Mouse (Mus musculus) limb, embryonic 14.5 days (tissue): ENCODE measurements at regions not wholly inside any gene's neighbourhood (a gene's known extent, or its start where the extent isn't known, plus 50 kb on each side); places are given as distances from the start of the nearest gene placed in this dataset.

Source experiments
- ATAC-seq: fragments of 200-750 bp; cut with Nextera tagmentation; 2 replicates; pipeline ENCODE4 v1.8.0; 2017; ENCODE audit warnings: low read depth, moderate number of reproducible peaks, moderate TSS enrichment; ENCODE audit not compliant: low FRiP score
- DNase-seq: peaks from one replicate; pipeline ENCODE4 v3.0.0-alpha.2; 2015; ENCODE audit warnings: low spot score
- H3K27ac ChIP-seq: fragments of 300-500 bp; sonication (generic); replicated peaks from 2 replicates; pipeline ENCODE4 v1.5.1; 2014; ENCODE audit warnings: low read depth, mild to moderate bottlenecking, low read length, moderate library complexity, mixed read lengths
- H3K27me3 ChIP-seq: fragments of 300-500 bp; sonication (generic); 2 replicates; pipeline ENCODE4 v1.6.1; 2014; ENCODE audit warnings: low read length, mixed read lengths; ENCODE audit not compliant: control insufficient read depth, insufficient read depth
- H3K36me3 ChIP-seq: fragments of 300-500 bp; sonication (generic); 2 replicates; pipeline ENCODE4 v1.6.1; 2014; ENCODE audit warnings: mild to moderate bottlenecking, low read length, moderate library complexity, mixed read lengths; ENCODE audit not compliant: control insufficient read depth, insufficient read depth
- H3K4me1 ChIP-seq: fragments of 300-500 bp; sonication (generic); 2 replicates; pipeline ENCODE4 v1.6.1; 2014; ENCODE audit warnings: antibody characterized with exemption, low read length, mixed read lengths; ENCODE audit not compliant: control insufficient read depth, insufficient read depth
- H3K4me2 ChIP-seq: fragments of 300-500 bp; sonication (generic); replicated peaks from 2 replicates; pipeline ENCODE4 v1.6.1; 2014; ENCODE audit warnings: low read depth, mild to moderate bottlenecking, low read length, moderate library complexity; ENCODE audit not compliant: severe bottlenecking
- H3K4me3 ChIP-seq: fragments of 300-500 bp; sonication (generic); replicated peaks from 2 replicates; pipeline ENCODE4 v1.5.1; 2014; ENCODE audit warnings: low read length
- H3K9ac ChIP-seq: fragments of 300-500 bp; sonication (generic); 2 replicates; pipeline ENCODE4 v1.6.1; 2014; ENCODE audit warnings: mild to moderate bottlenecking, low read depth, low read length, moderate library complexity; ENCODE audit not compliant: severe bottlenecking
- H3K9me3 ChIP-seq: fragments of 300-500 bp; sonication (generic); 2 replicates; pipeline ENCODE4 v1.6.1; 2016; ENCODE audit warnings: low read length; ENCODE audit not compliant: control insufficient read depth
- POLR2A ChIP-seq: fragments of 200-500 bp; IDR thresholded peaks from 2 replicates; pipeline ENCODE4 v1.8.0; 2012; ENCODE audit warnings: inconsistent platforms, mild to moderate bottlenecking, moderate library complexity, borderline replicate concordance; ENCODE audit not compliant: insufficient read depth, insufficient read length; ENCODE audit errors: extremely low read depth
- WGBS: fragments of 180-500 bp; shearing (Covaris S2); extraction: QIAGEN DNeasy Blood & Tissue Kit; methylation state at CpG from one replicate; pipeline ENCODE4 v1.1.7; 2014; 5-methylcytosine and 5-hydroxymethylcytosine counted together

DNA sequence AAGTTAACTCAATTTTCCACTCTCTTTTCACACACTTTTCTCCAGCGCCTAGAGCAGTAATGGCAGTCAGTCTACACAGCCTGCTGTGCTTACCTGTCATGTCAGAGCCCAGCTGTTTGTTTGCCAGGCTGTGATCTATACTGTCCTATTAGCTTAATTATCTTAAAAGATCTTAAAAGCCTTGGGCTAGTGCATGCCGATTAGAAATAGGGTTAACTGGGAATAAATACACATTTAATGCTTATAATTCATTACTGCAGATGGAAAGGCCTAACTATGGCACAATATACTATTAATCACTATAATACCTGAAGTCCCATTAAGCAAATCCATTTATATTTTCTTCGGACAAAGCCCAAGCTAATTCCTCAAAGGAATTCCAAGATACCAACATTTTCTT, 523.6 kb upstream of the Adamts16 start:
- H3K4me2 ChIP-seq: no peak overlapping the region
- TF ChIP-seq POLR2A: no peak
- H3K9ac ChIP-seq: no peak overlapping the region
- H3K4me3 ChIP-seq: no peak overlapping the region
- no peaks in the 10 kb centered on the region for H3K4me1 ChIP-seq
- no peak for DNase-seq
- no peak for ATAC-seq
- H3K27me3 ChIP-seq: no peaks in the 10 kb centered on the region
- no peak overlapping the region for H3K27ac ChIP-seq
- no peaks in the 10 kb centered on the region for H3K36me3 ChIP-seq
- no peaks in the 10 kb centered on the region for H3K9me3 ChIP-seq
- 64% methylated on average over 3 of the region's 3 CpGs for WGBS

GRCm38 (mm10) chr13:71362311-71362710, 520.7 kb upstream of the Adamts16 start:
- Histone ChIP-seq H3K27ac (no peak overlapping the region), H3K4me3 (no peak overlapping the region), H3K36me3 (no peaks in the 10 kb centered on the region), H3K9me3 (no peaks in the 10 kb centered on the region), H3K9ac (no peak overlapping the region), H3K4me1 (no peaks in the 10 kb centered on the region), H3K4me2 (no peak overlapping the region), H3K27me3 (no peaks in the 10 kb centered on the region)
- DNase-seq (no peak), ATAC-seq (no peak)
- no peak for TF ChIP-seq POLR2A
- WGBS: 73% methylated on average over 5 of the region's 5 CpGs

DNA sequence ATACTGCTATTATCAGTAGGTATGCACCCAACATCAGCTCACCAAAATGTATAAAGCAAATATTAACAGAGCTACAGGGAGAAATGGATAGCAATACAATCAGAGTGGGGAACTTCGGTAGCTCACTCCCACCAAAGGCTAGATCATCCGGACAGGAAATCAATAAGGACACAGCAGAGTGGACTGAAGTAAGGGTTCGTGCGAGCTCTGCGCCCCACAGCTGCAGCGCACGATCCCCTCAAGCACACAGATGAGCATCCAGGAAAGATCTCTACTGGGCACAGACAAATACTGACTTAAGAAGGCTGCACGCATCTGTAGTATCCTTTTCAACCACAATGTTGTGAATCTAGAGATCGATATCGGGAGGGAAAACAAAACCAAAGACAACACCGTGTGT, 517.5 kb upstream of the Adamts16 start:
- ATAC-seq (no peak), DNase-seq (no peak)
- Histone ChIP-seq H3K4me1 (no peaks in the 10 kb centered on the region), H3K4me2 (no peak overlapping the region), H3K4me3 (no peak overlapping the region), H3K9me3 (no peaks in the 10 kb centered on the region), H3K36me3 (no peaks in the 10 kb centered on the region), H3K27ac (no peak overlapping the region), H3K9ac (no peak overlapping the region), H3K27me3 (no peaks in the 10 kb centered on the region)
- TF ChIP-seq POLR2A: no peak
- WGBS: 85% methylated on average over 11 of the region's 11 CpGs

DNA sequence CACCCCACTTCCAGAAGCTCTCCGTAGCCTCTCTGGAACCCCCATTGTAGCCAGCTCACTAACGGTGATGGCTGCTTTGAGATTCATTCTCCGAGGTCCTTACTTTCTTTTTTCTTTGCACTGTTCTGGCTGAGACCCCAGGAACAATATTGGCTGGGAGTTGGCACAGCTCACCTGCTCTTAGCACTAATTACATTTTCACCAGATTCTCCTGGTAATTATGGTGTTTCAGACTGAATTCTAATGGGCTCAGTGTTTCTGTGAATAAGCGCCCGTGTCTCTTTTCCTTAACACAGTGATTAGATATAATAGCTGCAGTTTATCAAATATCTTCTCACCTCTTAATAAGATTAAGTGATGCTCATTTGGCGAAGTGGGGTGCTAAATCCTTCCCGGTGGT, 509.2 kb upstream of the Adamts16 start:
- Histone ChIP-seq H3K4me3 (no peak overlapping the region), H3K9ac (no peak overlapping the region), H3K9me3 (no peaks in the 10 kb centered on the region), H3K4me2 (no peak overlapping the region), H3K27ac (no peak overlapping the region), H3K4me1 (no peaks in the 10 kb centered on the region), H3K36me3 (no peaks in the 10 kb centered on the region), H3K27me3 (no peaks in the 10 kb centered on the region)
- DNase-seq: no peak
- 85% methylated on average over 7 of the region's 7 CpGs for WGBS
- TF ChIP-seq POLR2A: no peak
- ATAC-seq: no peak

DNA sequence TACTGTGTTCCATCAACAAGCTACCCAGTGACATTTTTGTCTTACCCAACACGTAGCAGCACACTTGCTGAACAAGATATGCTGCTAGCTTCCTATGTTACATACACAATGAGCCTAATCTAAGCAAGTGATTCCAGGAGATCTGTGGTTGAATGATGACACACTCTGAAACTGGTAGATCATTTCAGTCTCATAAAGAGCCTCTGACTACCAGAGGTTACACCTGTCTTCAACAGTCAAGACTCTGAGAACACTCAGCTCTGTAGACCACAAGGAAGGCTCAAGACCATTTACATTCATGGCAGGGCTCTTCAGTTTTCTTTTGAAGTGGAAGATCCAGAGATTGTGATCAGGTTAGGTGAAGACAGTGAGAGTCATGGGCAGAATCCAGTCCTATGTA, 501.3 kb upstream of the Adamts16 start:
- no peak for ATAC-seq
- H3K4me1 ChIP-seq: no peaks in the 10 kb centered on the region
- H3K4me2 ChIP-seq: no peak overlapping the region
- H3K9me3 ChIP-seq: no peaks in the 10 kb centered on the region
- H3K4me3 ChIP-seq: no peak overlapping the region
- no peak overlapping the region for H3K9ac ChIP-seq
- 83% methylated on average over 1 of the region's 1 CpGs for WGBS
- H3K27ac ChIP-seq: no peak overlapping the region
- H3K36me3 ChIP-seq: no peaks in the 10 kb centered on the region
- DNase-seq: no peak
- no peak for TF ChIP-seq POLR2A
- H3K27me3 ChIP-seq: no peaks in the 10 kb centered on the region

GRCm38 (mm10) chr13:71338700-71339099, 497.1 kb upstream of the Adamts16 start:
- 73% methylated on average over 6 of the region's 6 CpGs for WGBS
- DNase-seq (no peak), ATAC-seq (no peak)

More at GRCm38 (mm10) chr13:71338700-71339099, 497.1 kb upstream of the Adamts16 start:
- no peak overlapping the region for H3K9ac ChIP-seq
- no peaks in the 10 kb centered on the region for H3K27me3 ChIP-seq
- no peak for TF ChIP-seq POLR2A
- no peaks in the 10 kb centered on the region for H3K9me3 ChIP-seq
- H3K27ac ChIP-seq: no peak overlapping the region
- H3K4me2 ChIP-seq: no peak overlapping the region
- H3K4me1 ChIP-seq: no peaks in the 10 kb centered on the region
- no peak overlapping the region for H3K4me3 ChIP-seq
- no peaks in the 10 kb centered on the region for H3K36me3 ChIP-seq
